In genomic region chr13:104089387-104089786, GRCm38 (mm10) we compare ENCODE assay signal across 7 mouse cellular contexts. TPM values are rescaled to one million over a fixed set of nuclear protein-coding genes. Genes with fewer than 3 reads are reported as not detected.
A peak's percentile ranks its signal among the peaks of the same experiment; 100 is the strongest.
DNase-seq lines count a peak whose midpoint lies in the region; ATAC-seq and TF ChIP-seq lines count a peak whose summit lies in the region.

No protein-coding gene starts in this region.

- no peak overlapping the region for H3K4me3 ChIP-seq in testis, adult 2 months (ENCODE audit: control insufficient read depth, low read depth, low read length)
- no peak overlapping the region for H3K4me3 ChIP-seq in forebrain, embryonic 14.5 days (ENCODE audit: low read depth, low read length)
- no peak overlapping the region for H3K4me3 ChIP-seq in kidney, embryonic 15.5 days (replicated peaks)

- TF ChIP-seq CTCF in testis, adult 2 months (IDR thresholded peaks at IDR 0.05; ENCODE audit: control insufficient read depth, insufficient read depth, insufficient replicate concordance, low read depth, low read length) = peak; percentile 68; the same call in 1 of the 2 replicates

- H3K27ac ChIP-seq in testis, adult 2 months (ENCODE audit: control insufficient read depth, insufficient read depth, low read depth, low read length) = no peak overlapping the region
- H3K27ac ChIP-seq in forebrain, embryonic 14.5 days (ENCODE audit: low read depth, low read length) = no peak overlapping the region
- no peak overlapping the region for H3K27ac ChIP-seq in kidney, embryonic 15.5 days

- no peaks in the 10 kb centered on the region for H3K27me3 ChIP-seq in testis, adult 2 months (ENCODE audit: control insufficient read depth, insufficient read depth, low read length)
- H3K27me3 ChIP-seq in forebrain, embryonic 14.5 days (replicated peaks; ENCODE audit: control insufficient read depth, insufficient read depth, low read length) = no peaks in the 10 kb centered on the region
- no peaks in the 10 kb centered on the region for H3K27me3 ChIP-seq in kidney, embryonic 15.5 days

- ATAC-seq in forebrain, embryonic 14.5 days = peak; percentile 82
- peak; percentile 83 for ATAC-seq in kidney, embryonic 15.5 days (replicated peaks; ENCODE audit: low FRiP score)

- H3K36me3 ChIP-seq in testis, adult 2 months (ENCODE audit: control insufficient read depth, insufficient read depth, low read length) = no peaks in the 10 kb centered on the region
- no peaks in the 10 kb centered on the region for H3K36me3 ChIP-seq in forebrain, embryonic 14.5 days (ENCODE audit: control insufficient read depth, insufficient read depth, low read length)
- H3K36me3 ChIP-seq in kidney, embryonic 15.5 days = no peaks in the 10 kb centered on the region

- H3K9me3 ChIP-seq in forebrain, embryonic 14.5 days (replicated peaks; ENCODE audit: control insufficient read depth, low read length) = no peaks in the 10 kb centered on the region
- H3K9me3 ChIP-seq in kidney, embryonic 15.5 days (replicated peaks) = no peaks in the 10 kb centered on the region

- DNase-seq in testis, postnatal 10 days (ENCODE audit: low spot score) = no peak
- peak; percentile 49 for DNase-seq in brain, adult 2 months (ENCODE audit: low read depth, low spot score)
- peak; percentile 64 for DNase-seq in forebrain, embryonic 14.5 days (ENCODE audit: low spot score)
- DNase-seq in lung, postnatal 25 days (ENCODE audit: low spot score) = peak; percentile 51
- DNase-seq in skeletal muscle tissue, adult 2 months (ENCODE audit: low read depth, low spot score) = peak; percentile 18

- H3K4me2 ChIP-seq in forebrain, embryonic 14.5 days (ENCODE audit: low read length) = no peak overlapping the region
- no peak overlapping the region for H3K4me2 ChIP-seq in kidney, embryonic 15.5 days

- H3K4me1 ChIP-seq in testis, adult 2 months (ENCODE audit: control insufficient read depth, insufficient read depth, low read length) = no peaks in the 10 kb centered on the region
- H3K4me1 ChIP-seq in forebrain, embryonic 14.5 days (ENCODE audit: control insufficient read depth, insufficient read depth, low read length) = no peaks in the 10 kb centered on the region
- no peaks in the 10 kb centered on the region for H3K4me1 ChIP-seq in kidney, embryonic 15.5 days

- WGBS in forebrain, embryonic 14.5 days = 10% methylated on average over 1 of the region's 1 CpGs
- WGBS in kidney, embryonic 15.5 days = 5% methylated on average over 1 of the region's 1 CpGs

- no peak for TF ChIP-seq POLR2A in testis, adult 2 months (IDR thresholded peaks at IDR 0.05; ENCODE audit: control insufficient read depth, low read depth, low read length)

- no peak overlapping the region for H3K9ac ChIP-seq in forebrain, embryonic 14.5 days (ENCODE audit: low read length)
- H3K9ac ChIP-seq in kidney, embryonic 15.5 days = no peak overlapping the region

RNA-seq across cellular contexts. Expression of gene Nln, which starts 20.0 kb away (rescaled TPM):
- polyA plus RNA-seq in testis, adult 2 months (2012; rRNA removed) = 4.1 and 5.1 TPM in 2 replicates
- 34.6 and 45.6 TPM in 2 replicates for polyA plus RNA-seq in forebrain, embryonic 14.5 days (2014; fragmentation: Nextera tagmentation; extraction: Ambion mirVana)
- 16.1 and 18.6 TPM in 2 replicates for polyA plus RNA-seq in kidney, embryonic 15.5 days (2015; fragmentation: Nextera tagmentation; extraction: Ambion mirVana)

RNA-seq across cellular contexts. Expression of gene Sgtb, which starts 20.2 kb away (rescaled TPM):
- polyA plus RNA-seq in testis, adult 2 months (2012; rRNA removed) = 1.4 and 1.6 TPM in 2 replicates
- 29.4 and 32.1 TPM in 2 replicates for polyA plus RNA-seq in forebrain, embryonic 14.5 days (2014; fragmentation: Nextera tagmentation; extraction: Ambion mirVana)
- 5.9 and 6.5 TPM in 2 replicates for polyA plus RNA-seq in kidney, embryonic 15.5 days (2015; fragmentation: Nextera tagmentation; extraction: Ambion mirVana)
